Comparison of ENCODE assay signal across 8 mouse cellular contexts in genomic region chr11:5837251-5838246, GRCm38 (mm10). TPM values are rescaled to one million over a fixed set of nuclear protein-coding genes. Genes with fewer than 3 reads are reported as not detected.
DNase-seq lines count a peak whose midpoint lies in the region; ATAC-seq lines count a peak whose summit lies in the region.

Gene Polm, minus strand, starts transcription at chr11:5838016.

- H3K36me3 ChIP-seq in hindbrain, embryonic 12.5 days, result 0 out of 2 replicates have a peak, but pooled peaks cover 16% of the 10 kb centered on the region

- WGBS in hindbrain, embryonic 12.5 days, result under 1% methylated on average over 63 of the region's 63 CpGs

- peak; percentile 98 for DNase-seq in NIH3T3 (ENCODE audit: low read depth)
- peak; percentile 96 to 97 for DNase-seq in cerebellum, postnatal 10 days
- DNase-seq in frontal cortex, postnatal 10 days (ENCODE audit: low spot score in 2 of 2), result peak; percentile 86 to 88
- peak; percentile 82 to 88 for DNase-seq in layer of hippocampus, postnatal 14 days (ENCODE audit: low spot score in 2 of 2)
- peak; percentile 93 for DNase-seq in lung, postnatal 14 days
- peak; percentile 80 for DNase-seq in retina, adult 2 months (ENCODE audit: low read depth, low spot score)
- DNase-seq in thymus, postnatal 36 days, result peak; percentile 83 to 87

- H3K4me1 ChIP-seq in hindbrain, embryonic 12.5 days, result peaks cover 8% of the 10 kb centered on the region

- no peaks in the 10 kb centered on the region for H3K9me3 ChIP-seq in hindbrain, embryonic 12.5 days (replicated peaks)

- peak; percentile 95 for ATAC-seq in hindbrain, embryonic 12.5 days (ENCODE audit: low FRiP score)

- H3K27ac ChIP-seq in hindbrain, embryonic 12.5 days, result peak within 1 kb of the TSS; percentile 49

- no peaks in the 10 kb centered on the region for H3K27me3 ChIP-seq in hindbrain, embryonic 12.5 days

- peak within 1 kb of the TSS; percentile 56 for H3K4me3 ChIP-seq in hindbrain, embryonic 12.5 days

- peak within 1 kb of the TSS; percentile 91 for H3K4me2 ChIP-seq in hindbrain, embryonic 12.5 days (replicated peaks)

- peak within 1 kb of the TSS; percentile 73 for H3K9ac ChIP-seq in hindbrain, embryonic 12.5 days

RNA-seq across cellular contexts. Expression of gene Polm, which starts in this region (rescaled TPM):
- 8.5 TPM in 2 replicates for polyA plus RNA-seq in hindbrain, embryonic 12.5 days (2016; fragmentation: Nextera tagmentation; extraction: Ambion mirVana)
- total RNA-seq in layer of hippocampus, postnatal 14 days (2021), result 10 to 100 TPM; 12.0 to 13.7 TPM

Comparison
In these comparisons a context has a peak if more than half of its experiments do, and no peak if none do; other contexts are left out.
1. Peak in every context shown above with its lines: DNase-seq, ATAC-seq, H3K4me3 ChIP-seq and H3K27ac ChIP-seq.